ENCODE assay signal across 21 mouse cellular contexts in the genomic region with DNA sequence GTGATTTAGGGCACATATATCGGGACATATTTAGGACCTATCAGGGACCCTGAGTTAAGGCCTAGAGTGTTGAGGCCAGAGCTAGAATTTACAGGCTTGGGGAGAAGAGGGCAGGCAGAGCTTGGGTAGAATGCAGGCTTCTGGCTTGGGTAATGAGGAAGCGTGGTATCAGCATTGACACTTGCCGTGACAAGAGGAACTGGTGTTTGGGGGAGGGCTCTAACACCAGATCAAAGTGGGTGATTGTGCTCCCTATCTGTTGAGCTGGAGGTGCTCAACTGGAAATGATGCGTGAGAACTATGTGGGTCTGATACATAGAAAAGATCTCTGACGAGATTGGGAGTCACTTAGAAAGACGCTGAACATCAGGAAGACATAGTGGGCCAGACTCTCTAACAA.
"Had no signal": no experiment of that assay in that cellular context is flagged by ENCODE, and none has a peak within 500 bp of the region (broad histone marks: within the 10 kb centered on the region; RNA-seq: fewer than 3 reads in every experiment).

No protein-coding gene starts in this region.

- H3K36me3 ChIP-seq: intestine, embryonic 15.5 days; kidney, embryonic 15.5 days; limb, embryonic 12.5 days; limb, embryonic 15.5 days; lung, embryonic 15.5 days; midbrain, embryonic 10.5 days; midbrain, embryonic 13.5 days; stomach, embryonic 15.5 days had no signal

- H3K27ac ChIP-seq: intestine, embryonic 15.5 days; kidney, embryonic 15.5 days; limb, embryonic 12.5 days; limb, embryonic 15.5 days; liver, embryonic 14.5 days; lung, embryonic 15.5 days; midbrain, embryonic 10.5 days; midbrain, embryonic 13.5 days; stomach, embryonic 15.5 days had no signal

- H3K4me3 ChIP-seq: intestine, embryonic 15.5 days; kidney, embryonic 15.5 days; limb, embryonic 12.5 days; limb, embryonic 15.5 days; lung, embryonic 15.5 days; megakaryocyte, embryonic 14.5 days; midbrain, embryonic 10.5 days; midbrain, embryonic 13.5 days; stomach, embryonic 15.5 days had no signal

- H3K9ac ChIP-seq: intestine, embryonic 15.5 days; kidney, embryonic 15.5 days; limb, embryonic 12.5 days; limb, embryonic 15.5 days; liver, embryonic 14.5 days; liver, postnatal 0 days; lung, embryonic 15.5 days; midbrain, embryonic 13.5 days; stomach, embryonic 15.5 days had no signal

- H3K27me3 ChIP-seq: intestine, embryonic 15.5 days; kidney, embryonic 15.5 days; limb, embryonic 12.5 days; limb, embryonic 15.5 days; lung, embryonic 15.5 days; midbrain, embryonic 13.5 days; stomach, embryonic 15.5 days had no signal

- DNase-seq: kidney, adult 11 months; kidney, adult 8-10 months; kidney, postnatal 10 days; kidney, postnatal 36 days; left cerebral cortex, postnatal 4 days; liver, postnatal 0 days; lung, postnatal 10 days; lung, postnatal 4 days; right cerebral cortex, postnatal 4 days; thymus, postnatal 36 days had no signal

- H3K9me3 ChIP-seq: intestine, embryonic 15.5 days; kidney, embryonic 15.5 days; limb, embryonic 12.5 days; limb, embryonic 15.5 days; lung, embryonic 15.5 days; megakaryocyte, embryonic 14.5 days; midbrain, embryonic 10.5 days; midbrain, embryonic 13.5 days; stomach, embryonic 15.5 days had no signal

- H3K4me1 ChIP-seq: intestine, embryonic 15.5 days; kidney, embryonic 15.5 days; limb, embryonic 15.5 days; megakaryocyte, embryonic 14.5 days; stomach, embryonic 15.5 days had no signal

- ATAC-seq: intestine, embryonic 15.5 days; liver, postnatal 0 days; midbrain, embryonic 13.5 days; midbrain, embryonic 16.5 days had no signal
